Mouse (Mus musculus): Measurements from ENCODE around the gene 1700061G19Rik.
"Not testable (repeated sequence)": the region's sequence is repeated elsewhere in the genome, so short reads cannot be mapped to it uniquely, and the experiment has no call there.

1700061G19Rik gene

DNA sequence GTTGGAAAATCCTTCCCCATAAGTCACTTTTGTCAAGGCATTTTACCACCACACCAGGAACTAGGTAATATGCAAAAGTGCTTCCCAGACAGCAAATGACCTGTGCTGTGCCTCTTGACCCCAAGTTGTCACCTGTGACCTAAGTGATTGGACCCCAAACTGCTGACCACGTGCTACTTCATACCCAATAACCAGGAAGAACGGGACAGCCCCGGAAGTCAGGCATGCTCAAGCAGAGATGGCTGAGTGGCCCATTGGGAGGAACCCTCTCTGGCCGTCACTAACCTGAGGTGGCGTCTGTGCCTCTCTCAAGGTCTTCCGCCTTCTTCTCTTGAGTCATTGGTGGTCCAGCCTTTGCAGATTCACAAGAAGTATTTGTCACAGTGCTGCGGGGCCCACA, 2.8 kb upstream of the 1700061G19Rik start:
- no peak for DNase-seq

DNA sequence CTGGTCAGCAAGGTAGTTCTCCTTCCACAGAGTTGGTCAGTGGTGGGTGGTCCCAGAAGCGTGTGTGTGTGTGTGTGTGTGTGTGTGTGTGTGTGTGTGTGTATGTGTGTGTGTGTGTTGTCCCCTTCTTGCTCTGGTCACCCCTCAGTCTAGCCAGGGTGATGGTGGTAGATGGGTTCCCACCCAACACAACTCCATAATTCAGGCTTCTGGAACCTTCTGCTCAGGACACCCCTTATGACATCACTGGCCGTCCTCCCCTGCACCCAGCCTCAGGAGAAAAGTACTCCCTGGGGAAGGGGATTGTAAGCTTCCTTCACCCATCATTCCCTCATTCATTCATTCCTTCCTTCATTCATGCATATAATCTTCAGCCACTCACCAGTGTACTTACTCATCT, 1.0 kb upstream of the 1700061G19Rik start, which contains the start of gene Acsbg2:
TSS of gene Acsbg2 (minus strand) at position 211 of the 400 bp plus-strand sequence.
- no peak for DNase-seq

DNA sequence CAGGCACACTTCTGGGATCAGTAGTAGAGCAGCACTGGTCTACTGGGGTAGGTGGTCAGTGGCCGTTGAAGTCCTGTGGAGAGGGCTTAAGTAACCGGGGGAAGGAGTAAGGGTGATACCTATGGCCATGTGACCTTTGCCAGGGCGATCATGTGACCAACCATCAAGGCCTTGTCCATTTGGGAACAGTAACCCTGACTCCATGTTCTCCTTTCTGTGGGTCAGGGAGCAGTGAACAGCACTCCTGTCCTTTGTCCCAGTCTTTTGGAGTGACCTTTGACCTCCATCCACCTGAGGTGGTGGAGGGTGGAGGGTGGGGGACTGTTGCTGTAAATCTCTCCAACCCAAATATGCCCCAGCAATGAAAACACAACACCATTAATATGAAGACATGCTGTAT, 1.2 kb downstream of the 1700061G19Rik start:
- no peak for DNase-seq

DNA sequence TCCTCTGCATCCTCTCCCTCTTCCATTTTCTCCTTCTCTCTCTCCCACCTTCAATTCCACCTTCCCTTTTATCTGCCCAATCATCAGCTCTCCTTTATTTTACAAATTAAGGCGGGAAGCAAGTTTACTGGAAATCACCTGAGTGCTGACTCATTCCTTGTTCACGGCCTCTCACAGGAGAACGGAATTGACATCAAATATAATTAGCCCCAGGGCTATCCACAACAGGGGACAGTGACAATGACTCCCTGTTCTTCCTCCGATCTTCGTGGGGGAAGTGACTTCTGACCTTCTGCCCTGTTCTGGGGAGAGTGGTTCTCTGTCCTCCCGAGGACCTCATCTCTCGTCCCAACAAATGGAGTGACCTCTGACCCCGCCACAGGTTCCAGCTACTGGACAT, 1.7 kb downstream of the 1700061G19Rik start:
- no peak for DNase-seq

DNA sequence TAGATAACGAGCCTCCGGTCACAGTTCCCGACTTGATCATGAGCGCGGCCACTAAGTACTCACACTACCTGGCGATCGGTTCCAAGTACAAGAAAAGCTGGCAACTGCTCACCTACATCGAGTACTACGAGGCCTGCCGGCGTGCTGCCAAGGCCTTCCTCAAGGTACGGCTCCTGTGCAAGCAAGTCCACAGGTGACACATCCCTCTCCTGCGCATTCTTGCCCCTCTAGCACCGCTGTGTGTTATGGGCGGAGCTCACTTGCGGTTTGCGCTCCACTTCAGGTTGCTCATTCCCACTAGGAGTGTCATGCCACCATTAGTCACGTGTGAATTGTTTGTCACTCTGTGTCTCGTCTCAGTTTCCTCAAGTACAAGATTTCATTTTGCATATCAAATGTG, 2.1 kb downstream of the 1700061G19Rik start:
- DNase-seq, result no peak

DNA sequence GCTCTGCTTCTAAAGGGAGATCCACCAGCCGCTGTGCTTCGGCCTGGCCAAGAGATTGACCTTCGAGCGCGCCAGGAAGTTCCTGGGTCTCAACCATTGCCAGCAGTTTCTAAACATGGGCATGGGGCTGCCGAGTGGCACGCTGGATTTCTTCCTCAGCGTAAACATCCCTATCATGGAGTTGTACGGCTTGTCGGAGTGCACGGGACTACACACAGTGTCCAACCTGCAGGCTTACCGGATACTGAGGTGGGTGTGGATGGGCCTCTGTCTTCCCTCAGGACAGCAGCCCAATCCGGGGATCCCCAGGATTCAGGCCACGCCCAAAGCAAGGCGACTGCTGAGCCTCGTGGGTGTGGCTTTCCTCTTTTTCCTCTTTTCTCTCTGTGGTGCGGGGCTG, 8.3 kb downstream of the 1700061G19Rik start:
- DNase-seq, result no peak

DNA sequence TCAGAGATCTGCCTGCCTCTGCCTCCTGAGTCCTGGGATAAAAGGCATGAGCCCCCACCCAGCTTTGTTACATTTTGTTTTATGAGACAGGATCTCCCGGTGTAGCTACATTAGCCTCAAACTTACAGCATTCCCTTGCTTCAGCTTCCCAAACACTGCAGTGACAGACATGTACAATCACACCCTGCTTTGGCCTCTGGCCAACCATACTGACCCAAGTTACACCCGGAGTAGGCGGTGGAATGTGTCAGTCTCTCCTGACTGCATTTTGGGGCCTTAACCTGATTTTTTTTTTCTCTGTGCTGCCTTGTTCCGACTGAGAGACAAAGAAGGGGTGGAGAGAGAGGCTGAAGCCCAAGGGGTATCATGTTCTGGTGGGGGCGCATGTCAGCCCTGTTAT, 9.1 kb downstream of the 1700061G19Rik start:
- DNase-seq, result no peak

DNA sequence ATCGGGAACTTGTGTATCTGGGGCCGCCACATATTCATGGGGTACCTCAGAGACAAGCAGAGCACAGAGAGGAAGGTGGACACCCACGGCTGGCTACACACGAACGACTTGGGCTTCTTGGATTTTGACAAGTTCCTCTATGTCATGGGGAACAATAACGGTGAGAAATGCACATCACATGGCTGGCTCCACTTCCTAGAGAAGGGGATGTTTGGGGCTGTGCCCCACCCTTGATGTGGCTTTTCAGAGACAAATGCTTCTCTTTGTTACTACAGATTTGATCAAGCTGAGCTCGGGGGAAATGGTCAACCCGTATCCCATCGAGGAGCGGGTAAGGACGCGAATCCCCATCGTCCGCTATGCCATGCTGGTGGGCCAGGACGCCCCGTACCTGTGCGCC, 9.5 kb downstream of the 1700061G19Rik start:
- DNase-seq, result no peak

DNA sequence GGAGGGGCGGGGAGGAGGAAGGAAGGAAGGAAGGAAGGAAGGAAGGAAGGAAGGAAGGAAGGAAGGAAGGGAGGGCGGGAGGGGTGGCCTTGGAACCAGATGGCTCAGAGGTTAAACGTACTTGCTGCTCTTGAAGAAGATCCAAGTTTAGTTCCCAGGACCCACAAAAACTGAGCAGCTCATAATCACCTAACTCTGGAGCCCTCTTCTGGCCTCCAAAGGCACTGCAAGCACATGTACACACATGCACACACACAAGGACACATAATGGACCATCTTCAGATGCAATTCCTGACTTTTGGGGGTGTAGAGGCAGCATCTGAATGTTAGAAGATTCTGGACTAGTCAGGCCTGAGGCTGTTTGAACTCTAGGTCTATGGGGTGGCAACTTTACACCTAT, 12.8 kb downstream of the 1700061G19Rik start:
- DNase-seq, result no peak

DNA sequence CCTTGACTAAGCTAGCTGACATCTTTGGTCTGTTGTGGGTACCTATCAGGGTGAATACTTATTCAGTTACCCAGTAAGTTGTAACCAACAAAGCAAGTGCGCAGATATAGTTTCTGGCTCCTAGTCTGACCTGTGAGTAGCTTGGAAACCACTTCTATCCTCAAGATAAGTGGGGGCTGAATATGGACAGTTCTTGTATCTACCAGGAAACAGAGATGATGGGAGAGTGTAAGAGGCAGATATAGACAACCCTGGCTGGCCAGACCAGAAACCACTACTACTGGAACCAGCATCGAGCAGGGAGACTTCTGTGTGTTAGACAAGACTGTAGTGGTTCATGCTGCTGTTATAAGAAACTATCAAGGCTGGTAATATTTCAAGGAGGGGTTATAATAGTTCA, 14.7 kb downstream of the 1700061G19Rik start:
- DNase-seq, result no peak

DNA sequence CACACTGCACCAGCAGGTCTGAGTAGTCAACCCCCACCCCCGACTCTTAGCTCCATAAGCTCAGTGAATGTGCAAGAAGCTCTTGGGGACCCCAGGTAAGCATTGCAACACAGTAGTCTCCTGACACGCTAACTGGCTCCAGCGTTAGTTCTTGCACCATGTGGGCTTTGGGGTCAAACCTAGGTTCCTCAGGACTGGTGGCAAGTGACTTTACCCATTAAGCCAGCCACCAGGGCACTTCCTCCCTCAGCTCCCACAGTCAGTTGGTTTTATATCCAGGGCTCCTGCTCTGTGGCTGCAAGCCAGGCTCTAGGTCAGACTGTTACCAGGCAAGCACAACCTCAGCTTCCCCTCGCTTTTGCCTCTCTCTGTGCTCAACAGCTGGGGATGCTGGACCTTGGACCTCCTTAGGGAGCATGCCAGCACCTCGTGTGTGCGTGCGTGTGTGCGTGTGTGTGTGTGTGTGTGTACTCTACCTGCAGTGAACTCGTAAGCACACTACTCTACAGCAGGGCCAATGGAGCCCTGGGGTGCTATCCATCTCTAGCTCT, 20.2 kb downstream of the 1700061G19Rik start:
- DNase-seq, result no peak

DNA sequence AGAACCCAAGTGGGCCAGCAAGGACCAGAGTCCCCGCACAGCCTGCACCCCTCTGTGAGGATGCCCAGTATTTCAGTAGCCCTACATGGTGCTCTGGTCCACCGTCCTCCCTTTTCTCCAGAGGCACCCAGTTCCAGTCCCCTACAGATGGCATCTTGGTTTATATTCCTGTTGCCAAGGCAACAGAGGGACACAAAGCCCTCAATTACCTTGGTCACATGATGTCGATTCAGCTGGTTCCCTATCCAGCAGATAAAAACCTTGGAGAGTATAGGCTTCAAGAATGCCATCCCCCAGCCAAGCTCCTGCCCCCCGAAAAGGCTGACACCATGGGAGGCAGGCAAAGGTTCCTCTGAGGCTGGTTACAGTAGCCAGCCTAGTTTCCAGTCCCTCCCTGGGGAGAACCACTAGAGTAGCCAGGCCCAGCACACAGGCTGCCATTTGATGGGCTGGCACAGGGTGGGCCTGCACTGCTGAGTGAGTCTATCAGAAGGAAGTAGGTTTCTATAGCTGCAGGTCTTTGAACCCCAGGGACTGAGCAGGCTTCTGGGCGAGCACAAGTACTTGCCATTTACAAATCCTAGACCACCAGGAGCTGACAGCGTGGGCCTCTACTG, 21.3 kb downstream of the 1700061G19Rik start:
- DNase-seq, result peak; percentile 26

DNA sequence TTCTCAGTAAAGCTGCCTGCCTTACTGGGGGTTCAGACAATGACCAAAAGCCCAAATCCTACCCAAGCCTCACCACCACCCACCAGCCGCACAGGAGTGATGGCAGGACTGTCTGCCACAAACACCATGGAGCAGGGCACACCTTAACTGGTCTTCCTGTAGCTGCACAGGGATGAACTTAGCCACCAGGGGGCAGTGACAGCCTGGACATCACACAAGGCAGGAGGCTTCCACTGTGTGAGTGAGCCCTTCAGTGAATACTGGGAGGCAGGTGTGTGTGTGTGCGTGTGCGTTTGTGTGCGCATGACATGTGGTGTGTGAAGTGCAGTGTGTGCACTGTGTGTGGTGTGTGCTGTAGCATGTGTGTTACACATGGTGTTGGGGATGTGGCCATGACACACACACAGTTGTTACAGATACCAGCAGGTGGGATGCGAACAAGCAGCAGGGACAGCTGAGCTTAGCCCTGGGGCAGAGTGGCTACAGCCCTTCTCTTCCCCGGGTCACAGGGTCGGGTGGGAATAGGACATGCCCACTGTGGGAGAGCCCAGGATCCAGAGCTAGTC, 22.4 kb downstream of the 1700061G19Rik start:
- peak; percentile 77 for DNase-seq

DNA sequence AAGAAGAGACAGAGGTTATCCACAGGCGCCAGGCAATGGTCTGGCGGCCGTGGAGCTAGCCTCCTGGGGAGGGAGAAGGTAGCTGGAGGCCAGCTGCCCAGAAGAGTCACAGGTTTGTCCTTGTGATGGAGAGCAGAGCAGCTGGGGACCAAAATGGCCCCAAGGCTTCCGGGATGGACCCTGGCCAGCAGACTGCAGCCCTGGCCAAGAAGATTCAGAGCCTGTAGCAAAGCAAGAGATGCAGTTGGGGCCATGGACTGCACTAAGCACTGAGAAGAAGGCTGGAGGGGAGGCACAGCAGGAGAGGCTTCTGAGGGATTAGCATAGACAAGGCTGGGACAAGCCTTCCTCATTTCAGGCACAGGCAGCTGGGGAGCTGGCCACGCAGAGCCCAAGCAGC, 27.4 kb downstream of the 1700061G19Rik start:
- DNase-seq, result no peak

DNA sequence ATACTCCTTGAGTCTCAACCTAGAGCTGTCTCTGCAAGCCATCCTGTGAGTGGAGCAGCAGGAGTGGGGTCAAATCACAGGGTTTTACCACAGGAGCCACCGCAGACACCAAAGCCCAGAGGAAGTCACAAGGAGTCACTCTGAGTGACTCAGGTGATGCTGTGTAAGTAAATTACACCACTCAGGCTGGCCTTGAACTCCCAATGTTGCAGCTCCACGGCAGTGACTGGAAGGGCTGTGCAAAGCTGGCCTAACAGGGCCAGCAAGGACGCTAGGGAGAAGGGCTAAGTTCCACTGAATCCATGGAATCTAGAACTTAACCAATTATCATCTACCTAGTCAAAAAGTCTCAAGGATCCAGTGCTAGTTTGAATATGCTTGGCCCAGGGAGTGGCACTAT, 30.9 kb downstream of the 1700061G19Rik start:
- DNase-seq, result no peak

DNA sequence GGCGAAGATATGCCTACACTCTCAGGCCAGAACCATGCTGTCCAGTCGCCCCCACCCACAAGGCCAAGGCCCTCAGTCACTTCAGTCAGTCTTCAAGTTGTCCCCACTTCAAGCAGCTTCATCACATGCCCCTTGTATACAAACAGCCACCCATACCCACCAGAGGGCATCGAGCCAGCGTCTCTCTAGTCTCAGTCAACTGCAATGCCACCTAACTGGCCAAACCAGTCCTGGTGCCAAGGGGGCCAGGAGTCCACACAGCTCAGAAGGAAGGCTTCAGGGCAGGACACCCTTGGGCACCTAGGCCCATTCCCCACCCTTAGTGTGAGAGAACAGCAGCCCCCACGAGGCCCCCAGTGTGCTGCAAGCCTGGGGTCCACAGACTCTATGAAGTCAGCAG, 31.8 kb downstream of the 1700061G19Rik start:
- no peak for DNase-seq

DNA sequence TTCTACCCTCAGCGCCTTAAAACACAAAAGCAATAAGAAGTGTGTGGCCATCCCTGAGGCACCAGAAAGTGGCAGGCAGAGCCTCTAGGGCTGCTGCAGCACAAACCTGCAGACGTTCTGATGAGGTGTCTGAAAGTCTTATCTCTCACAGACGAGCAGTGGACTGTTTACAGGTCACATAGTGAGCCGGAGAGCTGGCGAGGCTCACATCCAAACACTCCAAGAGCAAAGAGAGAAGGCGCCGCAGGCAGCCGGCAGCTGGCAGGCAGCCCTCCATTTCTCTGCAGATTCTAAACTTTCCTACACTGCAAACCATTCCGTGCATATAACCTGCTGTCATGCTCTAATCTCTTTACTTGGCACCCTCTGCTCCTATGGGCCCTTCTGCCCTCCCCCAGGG, 32.6 kb downstream of the 1700061G19Rik start:
- no peak for DNase-seq

DNA sequence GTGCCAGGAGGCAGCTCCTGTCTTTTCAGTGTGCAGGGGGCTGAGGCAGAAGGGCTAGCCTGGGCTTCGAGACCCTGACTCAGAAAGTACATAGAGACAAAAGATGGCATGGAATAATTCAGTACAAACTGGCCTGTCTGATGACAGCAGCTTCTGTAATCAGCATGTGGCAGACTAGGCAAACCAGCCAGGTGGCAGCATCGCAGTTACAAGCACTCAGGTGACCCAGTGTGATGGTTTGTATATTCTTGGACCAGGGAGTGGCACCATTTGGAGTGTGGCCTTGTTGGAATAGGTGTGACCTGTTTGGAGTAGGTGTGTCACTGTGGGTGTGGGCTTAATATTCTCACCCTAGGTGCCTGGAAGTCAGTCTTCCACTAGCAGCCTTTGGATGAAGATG, 34.5 kb downstream of the 1700061G19Rik start:
- not testable (repeated sequence) for DNase-seq

DNA sequence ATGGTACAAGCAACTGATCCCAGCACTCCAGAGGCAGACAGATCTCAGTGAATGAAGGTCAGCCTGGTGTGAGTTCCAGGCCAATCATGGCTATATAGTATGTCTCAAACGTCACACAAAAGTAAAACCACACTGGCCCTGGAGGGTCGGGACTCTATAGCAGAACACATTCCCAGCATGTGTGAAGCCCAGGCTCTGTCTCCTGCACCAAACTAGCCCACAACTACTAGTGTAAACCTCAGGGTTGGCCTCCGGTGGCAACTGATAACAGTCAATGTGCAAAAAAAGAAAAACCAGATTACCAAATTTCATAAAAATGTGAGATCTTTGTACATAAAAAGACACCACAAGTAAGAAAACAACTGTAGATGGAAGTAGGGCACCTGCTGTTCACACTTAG, 37.7 kb downstream of the 1700061G19Rik start:
- DNase-seq, result no peak

DNA sequence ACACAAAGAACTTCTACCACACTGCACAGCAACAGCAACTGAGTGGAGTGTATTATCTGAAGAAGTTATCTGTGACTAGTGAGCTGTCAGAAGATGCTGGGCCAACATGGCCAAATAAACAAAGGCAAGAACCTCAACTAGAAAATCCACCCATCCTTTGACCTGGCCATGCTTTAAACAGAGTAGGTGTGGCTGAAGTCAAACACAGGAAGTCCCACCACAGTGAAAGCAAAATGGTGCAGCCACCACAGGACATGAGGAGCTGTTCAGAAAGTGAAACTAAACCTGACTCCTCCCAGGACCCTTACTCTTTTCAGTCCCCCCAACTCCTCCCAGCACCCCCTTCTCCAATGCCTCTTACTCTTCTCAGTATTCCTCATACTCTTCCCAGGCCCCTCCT, 38.2 kb downstream of the 1700061G19Rik start:
- no peak for DNase-seq

DNA sequence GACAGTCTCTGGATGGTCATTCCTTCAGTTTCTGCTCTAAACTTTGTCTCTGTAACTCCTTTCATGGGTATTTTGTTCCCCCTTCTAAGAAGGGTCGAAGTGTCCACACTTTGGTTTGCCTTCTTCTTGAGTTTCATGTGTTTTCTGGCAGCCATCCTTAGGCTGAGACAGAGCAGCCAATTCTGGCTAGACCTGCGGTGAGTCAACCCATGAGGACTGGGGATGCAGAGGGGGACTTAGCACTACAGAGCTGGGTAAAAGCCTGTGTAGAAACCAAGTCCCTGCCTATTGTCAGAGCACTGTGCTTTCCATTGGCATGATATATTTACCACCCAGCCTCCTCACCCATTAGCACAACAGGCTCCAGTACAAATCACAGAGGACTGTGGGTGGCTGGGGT, 41.9 kb downstream of the 1700061G19Rik start:
- DNase-seq, result no peak

DNA sequence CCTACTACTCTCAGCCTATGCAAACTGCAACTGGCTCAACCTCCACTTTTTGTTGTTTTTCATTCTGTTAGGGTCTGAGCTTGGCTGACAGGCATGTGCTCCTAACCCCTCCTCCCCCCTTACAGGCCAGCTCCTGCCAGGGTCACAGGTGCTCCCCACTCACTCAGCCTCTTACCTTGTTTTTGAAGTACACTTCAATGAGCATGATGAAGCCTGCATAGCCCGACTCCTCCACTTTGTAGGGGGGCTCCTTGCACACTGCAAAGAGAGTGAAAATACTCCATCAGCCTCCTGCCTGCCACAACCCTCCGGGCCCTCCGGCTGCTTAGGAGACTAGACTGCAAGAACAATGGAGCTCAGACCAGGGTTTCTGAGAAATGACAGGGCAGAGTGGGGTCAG, 44.4 kb downstream of the 1700061G19Rik start:
- no peak for DNase-seq

DNA sequence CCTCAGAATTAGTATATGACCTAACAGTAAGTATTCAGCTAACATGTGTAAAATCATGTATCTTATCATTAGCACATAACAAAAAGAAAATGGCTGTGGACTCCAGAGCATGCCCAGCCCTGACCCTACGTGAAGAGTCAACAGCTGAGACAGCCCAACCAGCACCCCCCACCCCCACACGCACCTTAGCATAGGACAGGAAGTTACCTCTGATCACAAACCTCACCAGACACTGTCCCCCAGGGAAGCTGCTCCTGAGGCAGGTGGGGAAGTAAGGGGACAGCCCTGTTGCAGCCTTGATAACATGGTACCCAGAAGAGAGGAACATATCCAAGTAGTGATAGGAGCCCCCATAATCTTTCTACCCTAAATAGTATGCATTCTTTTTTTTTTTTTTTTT, 50.7 kb downstream of the 1700061G19Rik start:
- no peak for DNase-seq

DNA sequence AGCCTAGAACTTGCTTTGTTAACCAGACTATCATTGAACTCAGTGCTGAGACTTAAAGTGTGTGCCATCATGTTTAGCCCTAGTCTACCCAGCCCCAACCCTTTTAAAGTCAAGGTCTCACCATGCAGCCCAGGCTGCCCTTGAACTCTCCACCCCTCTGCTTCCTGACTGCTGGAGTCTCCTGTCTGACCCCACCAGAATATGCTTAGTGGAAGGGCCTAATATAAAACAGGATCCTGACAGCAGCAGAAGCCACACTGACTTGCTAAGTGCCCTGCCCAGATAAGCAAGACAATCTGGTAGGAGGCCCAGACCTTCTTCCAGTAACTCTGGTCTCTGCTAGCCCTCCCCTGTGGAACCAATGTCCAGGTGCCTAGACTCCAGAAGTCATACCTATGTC, 53.8 kb downstream of the 1700061G19Rik start:
- no peak for DNase-seq

DNA sequence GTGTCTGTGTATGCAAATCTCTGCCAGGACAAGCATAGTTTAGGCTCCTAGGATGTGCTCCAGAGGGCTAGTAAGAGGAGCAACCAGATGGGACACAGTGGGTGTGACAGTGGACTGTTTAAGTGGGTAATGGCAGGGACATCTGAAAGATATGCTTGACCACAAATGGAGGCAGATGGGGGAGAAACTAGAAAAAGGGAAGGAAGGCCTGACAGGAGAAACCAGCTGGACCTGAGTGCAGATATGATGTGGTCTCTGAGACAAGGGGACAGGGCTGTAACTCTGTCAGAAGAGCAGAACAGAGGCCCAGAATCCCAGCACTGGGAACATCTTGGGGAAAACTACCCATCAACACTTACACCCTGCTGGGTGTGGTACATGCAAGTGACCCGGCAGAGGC, 54.3 kb downstream of the 1700061G19Rik start:
- DNase-seq, result no peak
